Mouse (Mus musculus): ENCODE measurements around the gene Abraxas1.

GRCm38 (mm10) chr5:100758121-100758520 is 62.6 kb downstream of the Abraxas1 start:
- TF ChIP-seq CTCF (IDR thresholded peaks at IDR 0.05; ENCODE audit: low read depth, low read length) (no peak), TAL1 (conservative IDR thresholded peaks at IDR 0.05; ENCODE audit: low read depth, low read length) (no peak)

All from G1E (cell line).